Mouse (Mus musculus): ENCODE data around the gene Zxdc. TPM values are rescaled to one million over a fixed set of nuclear protein-coding genes. Genes with fewer than 3 reads are reported as not detected.

Gene Zxdc
- polyA plus RNA-seq, 1 experiment from 2014 or later = 10.3 TPM

GRCm38 (mm10) chr6:90435195-90435618, 65.9 kb downstream of the Zxdc start:
- ATAC-seq (ENCODE audit: low read depth) = peak; percentile 49
- Histone ChIP-seq H3K9ac (no peak overlapping the region), H3K4me3 (no peak overlapping the region), H3K4me1 (replicated peaks) (0 out of 2 replicates have a peak, but pooled peaks cover under 1% of the 10 kb centered on the region), H3K36me3 (no peaks in the 10 kb centered on the region), H3K27me3 (0 out of 2 replicates have a peak, but pooled peaks cover 5% of the 10 kb centered on the region), H3K4me2 (no peak overlapping the region), H3K27ac (replicated peaks) (no peak overlapping the region), H3K9me3 (no peaks in the 10 kb centered on the region)
- WGBS = 20% methylated on average over 11 of the region's 11 CpGs

GRCm38 (mm10) chr6:90436192-90436907, 67.1 kb downstream of the Zxdc start:
- no peaks in the 10 kb centered on the region for H3K9me3 ChIP-seq
- WGBS = 81% methylated on average over 10 of the region's 10 CpGs
- no peak overlapping the region for H3K9ac ChIP-seq
- no peaks in the 10 kb centered on the region for H3K4me1 ChIP-seq (replicated peaks)
- no peak overlapping the region for H3K4me2 ChIP-seq
- no peak overlapping the region for H3K4me3 ChIP-seq
- no peaks in the 10 kb centered on the region for H3K36me3 ChIP-seq
- no peak overlapping the region for H3K27ac ChIP-seq (replicated peaks)
- 0 out of 2 replicates have a peak, but pooled peaks cover 5% of the 10 kb centered on the region for H3K27me3 ChIP-seq
- ATAC-seq (ENCODE audit: low read depth) = no peak

- Histone ChIP-seq H3K27me3 (0 out of 2 replicates have a peak, but pooled peaks cover 5% of the 10 kb centered on the region), H3K4me3 (no peak overlapping the region), H3K9ac (no peak overlapping the region), H3K4me1 (replicated peaks) (no peaks in the 10 kb centered on the region), H3K36me3 (no peaks in the 10 kb centered on the region), H3K9me3 (no peaks in the 10 kb centered on the region), H3K4me2 (no peak overlapping the region), H3K27ac (replicated peaks) (no peak overlapping the region)
- ATAC-seq (ENCODE audit: low read depth) = no peak
- 94% methylated on average over 3 of the region's 3 CpGs for WGBS
Measured at GRCm38 (mm10) chr6:90437041-90437440, 67.7 kb downstream of the Zxdc start.

- Histone ChIP-seq H3K27ac (replicated peaks) (peak overlapping the region; percentile 62), H3K9me3 (no peaks in the 10 kb centered on the region), H3K4me2 (no peak overlapping the region), H3K27me3 (no peaks in the 10 kb centered on the region), H3K36me3 (no peaks in the 10 kb centered on the region), H3K4me1 (replicated peaks) (peaks cover 11% of the 10 kb centered on the region), H3K9ac (no peak overlapping the region), H3K4me3 (no peak overlapping the region)
- 32% methylated on average over 4 of the region's 4 CpGs for WGBS
- peak; percentile 88 for ATAC-seq (ENCODE audit: low read depth)
Measured at GRCm38 (mm10) chr6:90446883-90447282, 77.6 kb downstream of the Zxdc start.

- H3K9ac ChIP-seq = no peak overlapping the region
- H3K36me3 ChIP-seq = no peaks in the 10 kb centered on the region
- H3K27me3 ChIP-seq = no peaks in the 10 kb centered on the region
- no peak overlapping the region for H3K27ac ChIP-seq (replicated peaks)
- no peaks in the 10 kb centered on the region for H3K9me3 ChIP-seq
- WGBS = 36% methylated on average over 7 of the region's 7 CpGs
- H3K4me2 ChIP-seq = no peak overlapping the region
- no peak overlapping the region for H3K4me3 ChIP-seq
- H3K4me1 ChIP-seq (replicated peaks) = peaks cover 11% of the 10 kb centered on the region
- ATAC-seq (ENCODE audit: low read depth) = no peak
Measured at GRCm38 (mm10) chr6:90450179-90450578, 80.9 kb downstream of the Zxdc start.

GRCm38 (mm10) chr6:90450697-90451096, 81.4 kb downstream of the Zxdc start:
- Histone ChIP-seq H3K36me3 (no peaks in the 10 kb centered on the region), H3K9me3 (no peaks in the 10 kb centered on the region), H3K4me2 (no peak overlapping the region), H3K4me1 (replicated peaks) (peaks cover 11% of the 10 kb centered on the region), H3K4me3 (no peak overlapping the region), H3K27ac (replicated peaks) (no peak overlapping the region), H3K27me3 (no peaks in the 10 kb centered on the region), H3K9ac (no peak overlapping the region)
- no peak for ATAC-seq (ENCODE audit: low read depth)
- 78% methylated on average over 5 of the region's 5 CpGs for WGBS

GRCm38 (mm10) chr6:90451512-90451911, 82.2 kb downstream of the Zxdc start:
- no peak overlapping the region for H3K4me3 ChIP-seq
- WGBS = 90% methylated on average over 5 of the region's 5 CpGs
- H3K9ac ChIP-seq = no peak overlapping the region
- no peaks in the 10 kb centered on the region for H3K27me3 ChIP-seq
- H3K36me3 ChIP-seq = no peaks in the 10 kb centered on the region
- no peak for ATAC-seq (ENCODE audit: low read depth)
- no peaks in the 10 kb centered on the region for H3K9me3 ChIP-seq
- no peak overlapping the region for H3K27ac ChIP-seq (replicated peaks)
- H3K4me1 ChIP-seq (replicated peaks) = peaks cover 9% of the 10 kb centered on the region
- H3K4me2 ChIP-seq = no peak overlapping the region

GRCm38 (mm10) chr6:90452603-90453002, 83.3 kb downstream of the Zxdc start:
- no peaks in the 10 kb centered on the region for H3K9me3 ChIP-seq
- no peaks in the 10 kb centered on the region for H3K36me3 ChIP-seq
- H3K9ac ChIP-seq = no peak overlapping the region

More at GRCm38 (mm10) chr6:90452603-90453002, 83.3 kb downstream of the Zxdc start:
- Histone ChIP-seq H3K4me1 (replicated peaks) (no peaks in the 10 kb centered on the region), H3K4me2 (no peak overlapping the region), H3K4me3 (no peak overlapping the region), H3K27ac (replicated peaks) (no peak overlapping the region), H3K27me3 (no peaks in the 10 kb centered on the region)
- ATAC-seq (ENCODE audit: low read depth) = no peak

Other genes with a start within 250 kb of the Zxdc start
- gene Vmn1r51, start 246.9 kb upstream of the Zxdc start, polyA plus RNA-seq (2015; fragmentation: Nextera tagmentation; extraction: Ambion mirVana) = not detected in 2 replicates
- gene Vmn1r52, start 194.7 kb upstream of the Zxdc start, polyA plus RNA-seq (2015; fragmentation: Nextera tagmentation; extraction: Ambion mirVana) = not detected in 2 replicates
- not detected in 2 replicates for gene V1ra8, start 166.7 kb upstream of the Zxdc start, polyA plus RNA-seq (2015; fragmentation: Nextera tagmentation; extraction: Ambion mirVana)
- not detected in 2 replicates for gene Vmn1r53, start 145.1 kb upstream of the Zxdc start, polyA plus RNA-seq (2015; fragmentation: Nextera tagmentation; extraction: Ambion mirVana)
- gene Vmn1r54, start 123.2 kb upstream of the Zxdc start, polyA plus RNA-seq (2015; fragmentation: Nextera tagmentation; extraction: Ambion mirVana) = not detected in 2 replicates
- gene BC048671, start 68.3 kb upstream of the Zxdc start, polyA plus RNA-seq (2015; fragmentation: Nextera tagmentation; extraction: Ambion mirVana) = not detected in 2 replicates
- gene Chst13, start 44.3 kb upstream of the Zxdc start, polyA plus RNA-seq (2015; fragmentation: Nextera tagmentation; extraction: Ambion mirVana) = 0.27 TPM in 1 of 2 replicates, not detected in the other
- not detected in 2 replicates for gene Uroc1, start 36.2 kb upstream of the Zxdc start, polyA plus RNA-seq (2015; fragmentation: Nextera tagmentation; extraction: Ambion mirVana)
- 4.1 and 6.6 TPM in 2 replicates for gene Cfap100, start 59.3 kb downstream of the Zxdc start, polyA plus RNA-seq (2015; fragmentation: Nextera tagmentation; extraction: Ambion mirVana)
- 12.3 and 13.9 TPM in 2 replicates for gene Klf15, start 93.1 kb downstream of the Zxdc start, polyA plus RNA-seq (2015; fragmentation: Nextera tagmentation; extraction: Ambion mirVana)
- gene Aldh1l1, start 116.9 kb downstream of the Zxdc start, polyA plus RNA-seq (2015; fragmentation: Nextera tagmentation; extraction: Ambion mirVana) = 38.3 and 38.6 TPM in 2 replicates
- 4.9 and 5.8 TPM in 2 replicates for gene Slc41a3, start 235.2 kb downstream of the Zxdc start, polyA plus RNA-seq (2015; fragmentation: Nextera tagmentation; extraction: Ambion mirVana)

Measured in neural tube, embryonic 13.5 days (tissue).